Mouse (Mus musculus) embryonic facial prominence, embryonic 14.5 days (tissue): ENCODE data around the gene Tpgs1. TPM values are rescaled to one million over a fixed set of nuclear protein-coding genes. Genes with fewer than 3 reads are reported as not detected.

Experiments
- ATAC-seq: fragments of 200-750 bp; cut with Nextera tagmentation; 2 replicates; pipeline ENCODE4 v1.8.0; 2017; ENCODE audit warnings: low read depth, moderate number of reproducible peaks, moderate TSS enrichment
- DNase-seq: peaks from one replicate; pipeline ENCODE4 v3.0.0-alpha.2; 2015; ENCODE audit warnings: low spot score
- H3K27ac ChIP-seq: fragments of 300-500 bp; sonication (generic); replicated peaks from 2 replicates; pipeline ENCODE4 v1.5.1; 2014; ENCODE audit warnings: low read depth, mild to moderate bottlenecking, low read length, moderate library complexity
- H3K27me3 ChIP-seq: fragments of 300-500 bp; sonication (generic); replicated peaks from 2 replicates; pipeline ENCODE4 v1.6.1; 2014; ENCODE audit warnings: low read length; ENCODE audit not compliant: control insufficient read depth, insufficient read depth
- H3K36me3 ChIP-seq: fragments of 300-500 bp; sonication (generic); 2 replicates; pipeline ENCODE4 v1.6.1; 2014; ENCODE audit warnings: low read length, mixed read lengths; ENCODE audit not compliant: control insufficient read depth, insufficient read depth
- H3K4me1 ChIP-seq: fragments of 300-500 bp; sonication (generic); 2 replicates; pipeline ENCODE4 v1.6.1; 2014; ENCODE audit warnings: antibody characterized with exemption, low read length; ENCODE audit not compliant: control insufficient read depth, insufficient read depth
- H3K4me2 ChIP-seq: fragments of 300-500 bp; sonication (generic); 2 replicates; pipeline ENCODE4 v1.6.1; 2014; ENCODE audit warnings: low read depth, mild to moderate bottlenecking, low read length, moderate library complexity, mixed read lengths
- H3K4me3 ChIP-seq: fragments of 300-500 bp; sonication (generic); 2 replicates; pipeline ENCODE4 v1.5.1; 2014; ENCODE audit warnings: low read depth, mild to moderate bottlenecking, low read length
- H3K9ac ChIP-seq: fragments of 300-500 bp; sonication (generic); 2 replicates; pipeline ENCODE4 v1.6.1; 2014; ENCODE audit warnings: low read depth, mild to moderate bottlenecking, low read length, moderate library complexity, mixed read lengths
- H3K9me3 ChIP-seq: fragments of 300-500 bp; sonication (generic); 2 replicates; pipeline ENCODE4 v1.6.1; 2016; ENCODE audit warnings: low read length; ENCODE audit not compliant: control insufficient read depth
- WGBS: fragments of 180-500 bp; shearing (Covaris S2); extraction: QIAGEN DNeasy Blood & Tissue Kit; methylation state at CpG from one replicate; pipeline ENCODE4 v1.1.7; 2014; 5-methylcytosine and 5-hydroxymethylcytosine counted together
- polyA plus RNA-seq: library from polyadenylated mRNA; unstranded; fragments of >200 nt; fragmentation: Nextera tagmentation; extraction: Ambion mirVana; gene quantifications from 2 replicates; pipeline ENCODE4 v1.2.1, GENCODE M21; 2014

Gene Tpgs1
- polyA plus RNA-seq, 1 experiment from 2014 or later = 58.7 TPM

- H3K9ac ChIP-seq = no peak overlapping the region
- H3K27me3 ChIP-seq = no peaks in the 10 kb centered on the region
- no peaks in the 10 kb centered on the region for H3K36me3 ChIP-seq
- DNase-seq (no peak), ATAC-seq (no peak)
- 29% methylated on average over 2 of the region's 3 CpGs for WGBS
- H3K4me1 ChIP-seq = no peaks in the 10 kb centered on the region
- H3K4me3 ChIP-seq = no peak overlapping the region
- no peak overlapping the region for H3K27ac ChIP-seq
- no peak overlapping the region for H3K4me2 ChIP-seq
- no peaks in the 10 kb centered on the region for H3K9me3 ChIP-seq
These were observed 7.3 kb upstream of the Tpgs1 start for GRCm38 (mm10) chr10:79661861-79662260.

DNA sequence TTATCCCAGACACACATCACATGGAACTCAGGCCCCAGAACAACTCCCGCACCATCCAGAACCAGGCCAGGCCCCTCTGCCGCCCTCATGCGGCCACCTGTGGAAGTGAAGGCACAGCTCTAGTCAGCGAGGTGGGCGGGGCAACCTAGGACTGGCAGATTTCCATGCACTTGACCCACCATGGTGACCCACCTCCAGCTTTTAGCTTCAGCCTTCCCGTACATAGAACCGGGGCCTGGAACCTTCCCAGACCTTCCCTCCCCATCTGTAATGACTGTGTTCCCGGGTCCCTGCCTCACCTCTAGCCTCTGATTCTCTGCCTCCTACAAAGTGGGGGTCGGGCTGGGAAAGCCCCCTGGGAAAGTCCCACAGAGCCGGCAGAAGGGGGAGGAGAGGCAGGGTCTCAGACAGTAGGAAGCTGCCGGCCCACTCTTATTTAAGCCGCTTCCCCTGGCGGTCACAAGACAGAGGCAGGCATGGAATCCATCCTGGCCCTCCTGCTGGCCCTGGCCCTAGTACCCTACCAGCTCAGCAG is 5.0 kb upstream of the Tpgs1 start, which contains the start of gene Madcam1:
Madcam1 (plus strand) TSS at position 429 of the 535 bp plus-strand sequence.
- no peak within 1 kb of the TSS for H3K4me2 ChIP-seq
- no peaks in the 10 kb centered on the region for H3K4me1 ChIP-seq
- H3K9ac ChIP-seq = no peak within 1 kb of the TSS
- no peaks in the 10 kb centered on the region for H3K9me3 ChIP-seq
- H3K36me3 ChIP-seq = no peaks in the 10 kb centered on the region
- H3K27me3 ChIP-seq = no peaks in the 10 kb centered on the region
- DNase-seq = peak; percentile 57
- H3K4me3 ChIP-seq = no peak within 1 kb of the TSS
- no peak within 1 kb of the TSS for H3K27ac ChIP-seq
- ATAC-seq = no peak
- WGBS = 12% methylated on average over 11 of the region's 13 CpGs

- Histone ChIP-seq H3K27me3 (no peaks in the 10 kb centered on the region), H3K9ac (no peak overlapping the region), H3K4me2 (no peak overlapping the region), H3K36me3 (no peaks in the 10 kb centered on the region), H3K9me3 (no peaks in the 10 kb centered on the region), H3K4me1 (no peaks in the 10 kb centered on the region), H3K27ac (no peak overlapping the region), H3K4me3 (no peak overlapping the region)
- 82% methylated on average over 8 of the region's 8 CpGs for WGBS
- no peak for DNase-seq
- no peak for ATAC-seq
These were observed 4.1 kb upstream of the Tpgs1 start for GRCm38 (mm10) chr10:79665051-79665450.

DNA sequence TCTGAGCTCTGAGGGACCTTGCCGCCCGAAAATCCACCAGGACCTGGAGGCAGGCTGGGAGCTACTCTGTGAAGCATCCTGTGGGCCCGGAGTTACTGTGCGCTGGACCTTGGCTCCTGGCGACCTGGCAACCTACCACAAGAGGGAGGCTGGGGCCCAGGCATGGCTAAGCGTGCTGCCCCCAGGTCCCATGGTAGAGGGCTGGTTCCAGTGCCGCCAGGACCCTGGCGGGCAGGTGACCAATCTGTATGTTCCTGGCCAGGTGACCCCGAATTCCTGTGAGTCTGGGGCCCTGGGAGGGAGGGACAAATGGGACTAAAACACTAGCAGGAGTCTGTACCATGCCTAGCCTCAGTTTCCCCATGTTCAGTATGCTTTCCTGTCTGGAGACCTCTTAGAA is 2.7 kb upstream of the Tpgs1 start:
- no peaks in the 10 kb centered on the region for H3K27me3 ChIP-seq
- DNase-seq = no peak
- no peaks in the 10 kb centered on the region for H3K9me3 ChIP-seq
- H3K4me1 ChIP-seq = 0 out of 2 replicates have a peak, but pooled peaks cover 4% of the 10 kb centered on the region
- WGBS = 81% methylated on average over 9 of the region's 9 CpGs
- ATAC-seq = no peak
- H3K27ac ChIP-seq = no peak overlapping the region
- no peaks in the 10 kb centered on the region for H3K36me3 ChIP-seq
- no peak overlapping the region for H3K4me2 ChIP-seq
- no peak overlapping the region for H3K4me3 ChIP-seq
- no peak overlapping the region for H3K9ac ChIP-seq

DNA sequence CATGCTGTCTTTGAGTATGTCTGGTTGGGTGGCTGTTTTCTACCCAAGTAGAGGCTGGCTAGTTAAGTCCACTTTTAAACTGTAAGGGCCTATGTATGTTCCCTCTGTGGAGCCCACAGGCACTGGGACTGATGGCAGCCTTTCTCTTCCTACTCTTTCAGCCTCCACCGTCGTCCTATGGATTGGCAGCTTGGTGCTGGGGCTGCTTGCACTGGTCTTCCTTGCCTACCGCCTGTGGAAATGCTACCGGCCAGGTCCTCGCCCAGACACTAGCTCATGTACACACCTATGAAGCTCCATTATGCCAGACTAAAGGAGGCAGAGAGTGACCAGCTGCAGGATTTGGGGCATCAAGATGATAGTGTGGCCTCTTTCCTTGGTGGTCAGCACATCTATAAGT is 1.1 kb upstream of the Tpgs1 start:
- Histone ChIP-seq H3K27ac (no peak overlapping the region), H3K27me3 (no peaks in the 10 kb centered on the region), H3K36me3 (no peaks in the 10 kb centered on the region), H3K4me3 (no peak overlapping the region), H3K4me1 (0 out of 2 replicates have a peak, but pooled peaks cover 4% of the 10 kb centered on the region), H3K9me3 (no peaks in the 10 kb centered on the region), H3K4me2 (no peak overlapping the region), H3K9ac (no peak overlapping the region)
- DNase-seq (no peak), ATAC-seq (no peak)
- WGBS = 86% methylated on average over 5 of the region's 5 CpGs

DNA sequence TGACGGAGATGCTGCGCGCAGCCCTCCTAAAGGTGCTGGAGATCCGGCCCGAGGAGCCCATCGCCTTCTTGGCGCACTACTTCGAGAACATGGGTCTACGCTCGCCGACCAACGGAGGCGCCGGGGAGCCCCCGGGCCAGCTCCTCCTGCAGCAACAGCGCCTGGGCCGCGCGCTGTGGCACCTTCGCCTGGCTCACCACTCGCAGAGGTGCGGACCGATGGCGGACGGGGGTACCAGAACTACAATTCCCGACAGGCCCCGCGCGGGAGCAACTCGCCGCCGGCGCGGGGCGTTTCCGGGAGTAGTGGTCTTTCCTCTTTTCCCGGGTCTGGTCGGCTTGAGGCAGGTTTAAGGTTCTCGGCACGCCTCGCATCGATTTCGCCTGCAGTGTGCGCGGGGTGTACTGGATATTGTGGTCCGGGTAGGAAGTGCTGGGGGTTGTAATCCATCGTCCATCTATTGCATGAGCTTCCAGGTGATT is 448 bp downstream of the Tpgs1 start:
- H3K4me3 ChIP-seq = peak overlapping the region; percentile 93
- peak overlapping the region; percentile 88 for H3K9ac ChIP-seq
- 0 out of 2 replicates have a peak, but pooled peaks cover 4% of the 10 kb centered on the region for H3K4me1 ChIP-seq
- DNase-seq (peak; percentile 88), ATAC-seq (peak; percentile 68)
- H3K9me3 ChIP-seq = no peaks in the 10 kb centered on the region
- H3K27me3 ChIP-seq = no peaks in the 10 kb centered on the region
- H3K27ac ChIP-seq = peak overlapping the region; percentile 92
- H3K4me2 ChIP-seq = peak overlapping the region; percentile 81
- no peaks in the 10 kb centered on the region for H3K36me3 ChIP-seq
- WGBS = under 1% methylated on average over 35 of the region's 47 CpGs

DNA sequence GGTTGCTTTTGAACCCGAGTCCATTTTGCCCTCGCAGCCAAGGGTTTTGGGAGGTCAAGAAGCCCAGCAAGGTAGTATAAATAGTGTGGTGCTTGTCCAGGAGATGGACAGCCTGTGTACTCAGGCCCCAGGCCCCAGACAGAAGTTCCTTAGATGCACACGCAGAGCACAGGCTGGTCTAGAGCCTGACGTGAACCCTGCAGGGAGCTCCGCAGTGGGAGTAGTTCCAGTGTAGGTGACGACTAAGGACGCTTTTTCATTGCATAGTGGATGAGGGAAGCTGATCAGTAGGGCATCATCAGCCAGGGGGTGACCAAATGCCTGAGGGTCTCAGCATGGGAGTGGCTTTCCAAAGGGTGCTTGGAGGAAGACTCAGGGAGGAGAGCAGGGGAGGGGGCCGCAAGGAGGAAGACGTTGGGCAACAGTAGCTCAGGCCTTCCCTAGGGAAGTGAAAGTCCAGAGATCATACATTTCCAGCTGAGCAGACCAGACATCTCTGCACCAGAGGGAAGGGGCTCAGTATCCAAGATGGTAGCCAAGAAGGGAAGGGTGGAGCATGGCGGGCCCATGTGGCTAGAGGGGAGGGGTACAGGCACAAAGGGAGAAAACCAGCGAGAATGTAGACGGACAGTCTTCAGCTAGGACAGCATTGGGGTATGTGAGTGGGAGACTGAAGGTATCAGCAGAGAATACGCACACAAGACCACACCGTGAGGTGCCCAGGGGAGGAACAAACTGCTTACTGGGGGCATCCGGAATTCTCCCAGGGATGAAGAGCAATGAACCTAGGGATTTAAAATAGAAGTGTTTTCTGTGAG is 1.1 kb downstream of the Tpgs1 start:
- peak overlapping the region; percentile 81 for H3K4me2 ChIP-seq
- ATAC-seq = no peak
- H3K36me3 ChIP-seq = no peaks in the 10 kb centered on the region
- H3K9me3 ChIP-seq = no peaks in the 10 kb centered on the region
- DNase-seq = no peak
- H3K27me3 ChIP-seq = no peaks in the 10 kb centered on the region
- peak overlapping the region; percentile 88 for H3K9ac ChIP-seq
- peak overlapping the region; percentile 93 for H3K4me3 ChIP-seq
- H3K4me1 ChIP-seq = 0 out of 2 replicates have a peak, but pooled peaks cover 4% of the 10 kb centered on the region
- WGBS = 35% methylated on average over 15 of the region's 15 CpGs
- H3K27ac ChIP-seq = no peak overlapping the region

DNA sequence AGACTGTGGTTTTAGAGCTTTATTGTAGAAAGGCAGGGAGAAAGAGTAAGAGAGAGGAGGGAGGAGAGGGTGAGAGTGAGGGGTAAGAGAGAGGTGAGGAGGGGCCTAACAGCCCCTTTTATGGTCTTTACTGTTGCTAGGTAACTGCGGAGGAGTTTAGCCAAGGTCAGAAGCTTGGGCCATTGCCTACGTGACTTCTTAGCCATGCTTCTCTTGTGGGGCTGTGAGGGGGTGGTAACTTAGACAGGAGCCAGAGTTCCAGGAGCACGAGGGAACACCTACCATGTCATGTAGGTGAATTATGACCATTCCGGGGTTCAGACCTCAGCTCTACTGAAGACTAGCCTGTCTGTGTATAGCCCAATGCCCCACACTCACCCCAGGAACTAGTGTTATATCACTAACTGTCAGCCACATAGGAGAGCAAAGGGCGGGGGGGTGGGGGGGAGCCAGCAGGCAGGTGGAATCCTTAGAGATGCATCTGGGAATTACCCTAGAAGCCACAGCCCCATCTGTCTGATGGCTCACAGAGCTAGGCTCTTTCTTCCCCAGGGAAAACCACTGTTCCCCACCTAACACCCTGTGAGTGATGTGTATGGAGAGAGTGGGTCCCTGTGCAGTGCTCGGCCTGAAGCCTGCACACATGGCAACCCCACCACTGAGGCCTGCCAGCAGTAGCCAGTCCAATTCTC is 2.4 kb downstream of the Tpgs1 start:
- Histone ChIP-seq H3K27ac (no peak overlapping the region), H3K4me3 (no peak overlapping the region), H3K4me1 (0 out of 2 replicates have a peak, but pooled peaks cover 4% of the 10 kb centered on the region), H3K27me3 (no peaks in the 10 kb centered on the region), H3K36me3 (peaks cover 12% of the 10 kb centered on the region; the same call in 1 of the 2 replicates), H3K9ac (no peak overlapping the region), H3K4me2 (no peak overlapping the region), H3K9me3 (no peaks in the 10 kb centered on the region)
- ATAC-seq (no peak), DNase-seq (no peak)
- WGBS = 85% methylated on average over 6 of the region's 6 CpGs
